In the genomic region with DNA sequence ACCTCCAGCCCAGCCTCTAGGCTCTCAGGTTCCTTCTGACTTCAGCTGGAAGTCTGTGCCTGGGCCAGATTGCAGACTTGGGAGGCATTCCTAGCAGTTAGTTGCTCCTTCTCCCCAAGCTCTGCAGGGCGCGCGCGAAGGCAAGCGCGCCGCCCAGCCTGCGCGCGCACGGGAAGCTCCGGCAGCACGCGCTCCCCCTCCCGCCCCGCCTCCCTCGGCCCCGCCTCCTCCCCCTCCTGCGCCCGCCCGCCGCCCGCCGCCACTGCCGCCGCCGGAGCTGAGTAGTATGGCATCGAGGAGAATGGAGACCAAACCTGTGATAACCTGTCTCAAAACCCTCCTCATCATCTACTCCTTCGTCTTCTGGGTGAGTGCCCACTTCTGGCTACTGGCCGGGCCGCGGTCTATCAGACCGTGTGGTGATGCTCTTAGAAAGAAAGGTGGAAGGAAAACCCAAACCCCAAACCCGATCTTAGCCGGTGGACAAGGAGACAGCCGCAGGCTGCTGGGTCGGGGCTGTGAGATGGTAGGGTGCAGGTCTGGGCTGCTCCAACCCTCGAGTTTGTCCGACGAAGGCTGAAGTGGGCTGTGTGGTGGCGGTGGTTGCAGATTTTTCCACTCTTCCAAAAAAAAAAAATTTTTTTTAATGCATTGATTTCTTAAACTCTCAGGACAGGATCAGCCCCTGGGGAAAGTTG, we compare ENCODE assay signal across 8 mouse cellular contexts. TPM values are rescaled to one million over a fixed set of nuclear protein-coding genes. Genes with fewer than 3 reads are reported as not detected.
DNase-seq lines count a peak whose midpoint lies in the region; ATAC-seq and TF ChIP-seq lines count a peak whose summit lies in the region.

A gene (plus strand): TSS at position 287 of the 698 bp plus-strand sequence.

- H3K36me3 ChIP-seq in lung, embryonic 14.5 days (ENCODE audit: insufficient read depth) = no peaks in the 10 kb centered on the region

- H3K27me3 ChIP-seq in lung, embryonic 14.5 days (ENCODE audit: insufficient read depth, low read length) = no peaks in the 10 kb centered on the region

- TF ChIP-seq CTCF in layer of hippocampus, adult 2 months (conservative IDR thresholded peaks at IDR 0.05) = peak; percentile 22; the same call in 1 of the 2 replicates
- TF ChIP-seq CTCF in lung, embryonic 14.5 days (IDR thresholded peaks at IDR 0.05; ENCODE audit: low read depth) = no peak; the same call in 1 of the 2 replicates

- H3K4me2 ChIP-seq in lung, embryonic 14.5 days = peak within 1 kb of the TSS; percentile 64

- 13% methylated on average over 36 of the region's 41 CpGs for WGBS in lung, embryonic 14.5 days

- peak within 1 kb of the TSS; percentile 49 for H3K9ac ChIP-seq in lung, embryonic 14.5 days

- peak within 1 kb of the TSS; percentile 96 for H3K27ac ChIP-seq in layer of hippocampus, adult 2 months
- peak within 1 kb of the TSS; percentile 42; the same call in 1 of the 2 replicates for H3K27ac ChIP-seq in lung, embryonic 14.5 days (ENCODE audit: low read depth)

- no peaks in the 10 kb centered on the region for H3K9me3 ChIP-seq in lung, embryonic 14.5 days (ENCODE audit: low read depth, low read length)

- DNase-seq in NIH3T3 (ENCODE audit: low read depth) = peak; percentile 1
- peak; percentile 75 for DNase-seq in cerebellum, adult 9-11 months
- peak; percentile 18 to 51 for DNase-seq in frontal cortex, postnatal 10 days (ENCODE audit: low spot score in 2 of 2)
- DNase-seq in heart, postnatal 4 days = peak; percentile 64
- DNase-seq in layer of hippocampus, adult 2 months (ENCODE audit: low spot score in 2 of 2) = peak; percentile 32 to 61
- peak; percentile 78 for DNase-seq in lung, embryonic 14.5 days
- DNase-seq in ovary, adult 18-20 months (ENCODE audit: low spot score) = peak; percentile 10
- peak; percentile 67 for DNase-seq in thymus, postnatal 4 days

- peak within 1 kb of the TSS; percentile 68 for H3K4me3 ChIP-seq in layer of hippocampus, adult 2 months
- peak within 1 kb of the TSS; percentile 44 for H3K4me3 ChIP-seq in lung, embryonic 14.5 days (ENCODE audit: low read depth, low read length)

- peak; percentile 89 for ATAC-seq in lung, embryonic 14.5 days (ENCODE audit: insufficient read depth)

- no peaks in the 10 kb centered on the region for H3K4me1 ChIP-seq in lung, embryonic 14.5 days (ENCODE audit: insufficient read depth)

RNA-seq across cellular contexts. Expression of the gene that starts here (rescaled TPM):
- 100 to 1,000 TPM; 104 to 105 TPM for total RNA-seq in heart, postnatal 4 days (2021)
- 1,000 to 10,000 TPM; 1,107 to 1,213 TPM for total RNA-seq in layer of hippocampus, adult 2 months (2021)
- 89.9 and 91.8 TPM in 2 replicates for polyA plus RNA-seq in lung, embryonic 14.5 days (2014; fragmentation: Nextera tagmentation; extraction: Ambion mirVana)

Comparison
In these comparisons a context has a peak if more than half of its experiments do, and no peak if none do; other contexts are left out.
1. Peak in every context shown above with its lines: DNase-seq, ATAC-seq, H3K4me3 ChIP-seq and H3K27ac ChIP-seq.
2. RNA of the gene that starts here (total RNA-seq): 1,107 to 1,213 TPM in layer of hippocampus, adult 2 months; 104 to 105 TPM in heart, postnatal 4 days; every median in the first group is over 10 times any median in the second.
3. DNase-seq: peak in every context shown above with its lines; median percentile 78 in lung, embryonic 14.5 days; 75 in cerebellum, adult 9-11 months; 67 in thymus, postnatal 4 days; 64 in heart, postnatal 4 days; 46 in layer of hippocampus, adult 2 months; 34 in frontal cortex, postnatal 10 days; 10 in ovary, adult 18-20 months; 1 in NIH3T3.